Mouse (Mus musculus): Measurements from ENCODE around the gene Sv2c. TPM values are rescaled to one million over a fixed set of nuclear protein-coding genes. Genes with fewer than 3 reads are reported as not detected.

Gene Sv2c
- total and polyA plus RNA-seq, 2 experiments from 2014 or later, result 0.15 to 0.25 TPM

DNA sequence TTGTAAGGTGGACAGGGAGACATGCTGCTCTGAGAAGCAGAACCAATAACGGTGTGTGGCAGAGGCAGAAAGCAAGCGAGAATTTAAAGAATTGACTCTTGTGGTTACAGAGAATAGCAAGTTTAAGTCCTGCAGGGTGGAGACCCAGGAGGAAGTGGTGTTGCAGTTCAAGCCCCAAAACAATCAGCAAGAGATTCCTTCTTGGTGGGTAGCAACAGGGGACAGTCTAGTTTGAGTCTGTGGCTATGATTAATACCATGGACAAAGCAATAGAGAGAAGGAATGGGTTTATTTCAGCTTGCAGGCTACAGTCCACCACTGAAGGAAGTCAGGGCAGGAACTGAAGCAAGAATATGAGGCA, 219.4 kb downstream of the Sv2c start:
- ATAC-seq (ENCODE audit: insufficient read depth, low read depth) (no peak), DNase-seq (ENCODE audit: low spot score) (no peak)
- H3K27ac ChIP-seq (ENCODE audit: low read depth), result no peak overlapping the region
- H3K27me3 ChIP-seq (ENCODE audit: control insufficient read depth, insufficient read depth, low read length), result no peaks in the 10 kb centered on the region
- H3K9ac ChIP-seq (replicated peaks; ENCODE audit: low read depth, low read length), result no peak overlapping the region
- no peaks in the 10 kb centered on the region for H3K9me3 ChIP-seq (replicated peaks; ENCODE audit: control insufficient read depth, low read length)
- no peak overlapping the region for H3K4me3 ChIP-seq (ENCODE audit: low read depth, low read length)
- H3K36me3 ChIP-seq (replicated peaks; ENCODE audit: control insufficient read depth, insufficient read depth, low read length), result no peaks in the 10 kb centered on the region
- WGBS, result 81% methylated on average over 2 of the region's 2 CpGs
- no peak overlapping the region for H3K4me2 ChIP-seq (ENCODE audit: low read depth, low read length)
- TF ChIP-seq CTCF (IDR thresholded peaks at IDR 0.05; ENCODE audit: low read depth) (no peak), EP300 (IDR thresholded peaks at IDR 0.05; ENCODE audit: low read depth) (no peak)
- H3K4me1 ChIP-seq (ENCODE audit: control insufficient read depth, insufficient read depth), result no peaks in the 10 kb centered on the region

DNA sequence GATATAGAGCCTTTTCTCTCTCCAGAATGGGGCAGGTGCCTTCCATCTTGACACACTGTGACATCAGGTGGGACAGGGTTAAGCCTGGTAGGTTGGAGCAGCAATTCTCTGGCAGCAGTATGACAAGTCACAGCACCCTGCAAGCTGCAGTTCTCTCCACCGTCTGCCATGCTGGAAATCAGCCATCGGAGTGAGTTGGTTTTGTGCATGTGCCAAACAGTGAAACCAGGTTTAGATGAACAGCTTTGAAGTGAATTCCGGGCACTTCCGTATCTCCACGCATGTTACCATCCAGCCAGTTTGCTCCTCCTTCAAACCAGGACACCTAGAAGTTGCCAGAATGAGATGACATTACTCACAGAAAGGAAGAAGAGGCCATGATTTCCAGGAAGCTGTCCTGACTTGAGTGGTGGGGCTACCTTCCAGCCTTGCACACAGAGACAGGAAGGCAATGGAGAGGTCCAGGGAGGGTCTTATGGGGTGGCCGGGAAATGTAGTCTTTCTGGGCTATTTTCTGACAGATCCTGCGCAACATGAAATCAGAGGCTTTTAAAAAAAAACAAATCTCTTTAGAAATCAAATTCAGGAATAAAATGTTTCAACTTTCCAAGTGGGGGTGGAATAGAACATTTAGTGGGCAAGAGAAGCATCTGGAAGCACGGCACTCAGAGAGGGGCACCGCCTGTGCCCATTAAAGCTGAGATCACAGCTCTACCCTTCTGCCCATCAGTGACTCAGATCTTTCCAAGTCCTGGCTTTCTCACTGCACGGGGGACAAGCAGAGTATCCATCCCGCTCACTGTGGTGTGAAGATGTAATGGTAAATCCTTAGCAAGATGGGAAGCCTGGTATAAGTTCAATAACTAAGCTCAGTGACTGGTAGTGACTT, 220.0 kb downstream of the Sv2c start:
- Histone ChIP-seq H3K27me3 (ENCODE audit: control insufficient read depth, insufficient read depth, low read length) (no peaks in the 10 kb centered on the region), H3K4me1 (ENCODE audit: control insufficient read depth, insufficient read depth) (no peaks in the 10 kb centered on the region), H3K9me3 (replicated peaks; ENCODE audit: control insufficient read depth, low read length) (no peaks in the 10 kb centered on the region), H3K4me3 (ENCODE audit: low read depth, low read length) (no peak overlapping the region), H3K9ac (replicated peaks; ENCODE audit: low read depth, low read length) (no peak overlapping the region), H3K4me2 (ENCODE audit: low read depth, low read length) (no peak overlapping the region), H3K36me3 (replicated peaks; ENCODE audit: control insufficient read depth, insufficient read depth, low read length) (no peaks in the 10 kb centered on the region), H3K27ac (ENCODE audit: low read depth) (no peak overlapping the region)
- DNase-seq (ENCODE audit: low spot score), result no peak
- TF ChIP-seq CTCF (IDR thresholded peaks at IDR 0.05; ENCODE audit: low read depth) (no peak), EP300 (IDR thresholded peaks at IDR 0.05; ENCODE audit: low read depth) (no peak)
- WGBS, result 67% methylated on average over 11 of the region's 11 CpGs
- ATAC-seq (ENCODE audit: insufficient read depth, low read depth), result no peak

DNA sequence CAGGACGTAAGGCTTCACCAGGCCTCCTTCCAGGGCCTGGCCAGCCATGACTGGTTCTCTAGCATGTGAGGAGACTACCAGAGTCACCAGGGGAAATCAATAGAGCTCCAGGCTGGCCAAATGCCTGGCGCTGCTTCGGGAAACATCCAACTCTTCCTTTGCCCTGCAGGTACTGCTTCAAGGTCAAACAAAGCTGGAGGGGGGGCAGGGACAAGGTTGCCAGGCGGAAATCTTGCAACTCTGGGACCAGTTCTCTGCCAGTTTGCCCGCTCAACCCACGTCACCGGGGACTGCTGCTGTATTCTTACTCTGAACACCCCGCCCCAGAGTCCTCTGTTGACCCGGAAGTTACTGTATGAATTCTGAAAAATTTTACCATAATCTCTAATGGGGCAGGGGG, 222.1 kb downstream of the Sv2c start:
- TF ChIP-seq EP300 (IDR thresholded peaks at IDR 0.05; ENCODE audit: low read depth) (no peak), CTCF (IDR thresholded peaks at IDR 0.05; ENCODE audit: low read depth) (no peak)
- no peak for ATAC-seq (ENCODE audit: insufficient read depth, low read depth)
- Histone ChIP-seq H3K4me1 (ENCODE audit: control insufficient read depth, insufficient read depth) (no peaks in the 10 kb centered on the region), H3K4me3 (ENCODE audit: low read depth, low read length) (no peak overlapping the region), H3K36me3 (replicated peaks; ENCODE audit: control insufficient read depth, insufficient read depth, low read length) (no peaks in the 10 kb centered on the region), H3K27ac (ENCODE audit: low read depth) (no peak overlapping the region), H3K27me3 (ENCODE audit: control insufficient read depth, insufficient read depth, low read length) (no peaks in the 10 kb centered on the region), H3K9me3 (replicated peaks; ENCODE audit: control insufficient read depth, low read length) (no peaks in the 10 kb centered on the region), H3K4me2 (ENCODE audit: low read depth, low read length) (no peak overlapping the region), H3K9ac (replicated peaks; ENCODE audit: low read depth, low read length) (no peak overlapping the region)
- DNase-seq (ENCODE audit: low spot score), result no peak
- WGBS, result 73% methylated on average over 9 of the region's 9 CpGs

DNA sequence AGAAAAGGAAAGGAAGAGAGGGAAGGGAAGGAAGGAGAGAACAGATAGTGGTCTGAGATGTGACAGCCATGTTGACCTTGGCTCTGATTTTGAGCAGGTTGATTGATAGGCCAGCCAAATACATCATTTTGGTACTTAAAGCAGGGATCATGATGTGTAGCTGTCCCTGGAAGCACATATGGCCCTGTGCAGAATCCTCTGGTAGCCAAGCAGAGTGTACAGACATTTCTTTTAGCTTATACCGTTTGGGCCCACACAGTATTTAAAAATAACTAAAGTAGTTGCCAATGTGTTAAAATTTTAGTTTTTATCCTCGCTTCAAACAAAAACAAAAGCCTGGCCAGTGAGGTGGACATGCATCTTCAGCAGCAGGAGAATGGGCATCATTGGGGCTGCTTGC, 223.1 kb downstream of the Sv2c start:
- DNase-seq (ENCODE audit: low spot score) (no peak), ATAC-seq (ENCODE audit: insufficient read depth, low read depth) (no peak)
- H3K4me2 ChIP-seq (ENCODE audit: low read depth, low read length), result no peak overlapping the region
- H3K27ac ChIP-seq (ENCODE audit: low read depth), result no peak overlapping the region
- TF ChIP-seq CTCF (IDR thresholded peaks at IDR 0.05; ENCODE audit: low read depth) (no peak), EP300 (IDR thresholded peaks at IDR 0.05; ENCODE audit: low read depth) (no peak)
- H3K4me3 ChIP-seq (ENCODE audit: low read depth, low read length), result no peak overlapping the region
- no peaks in the 10 kb centered on the region for H3K4me1 ChIP-seq (ENCODE audit: control insufficient read depth, insufficient read depth)
- H3K9ac ChIP-seq (replicated peaks; ENCODE audit: low read depth, low read length), result no peak overlapping the region
- no peaks in the 10 kb centered on the region for H3K36me3 ChIP-seq (replicated peaks; ENCODE audit: control insufficient read depth, insufficient read depth, low read length)
- no peaks in the 10 kb centered on the region for H3K9me3 ChIP-seq (replicated peaks; ENCODE audit: control insufficient read depth, low read length)
- no peaks in the 10 kb centered on the region for H3K27me3 ChIP-seq (ENCODE audit: control insufficient read depth, insufficient read depth, low read length)
- WGBS, result 68% methylated on average over 2 of the region's 2 CpGs

Other genes starting within 250 kb of the Sv2c start
- gene Iqgap2, start 240.7 kb downstream of the Sv2c start, total RNA-seq (2014; rRNA removed; ENCODE audit: low replicate concordance), result 1.3 and 2.0 TPM in 2 replicates
- gene Iqgap2, start 240.7 kb downstream of the Sv2c start, polyA plus RNA-seq (2015; fragmentation: Nextera tagmentation; extraction: Ambion mirVana), result 0.83 and 1.0 TPM in 2 replicates
- gene Gm20075, start 51.2 kb downstream of the Sv2c start, total RNA-seq (2014; rRNA removed; ENCODE audit: low replicate concordance), result 1.9 and 9.7 TPM in 2 replicates
- gene Gm20075, start 51.2 kb downstream of the Sv2c start, polyA plus RNA-seq (2015; fragmentation: Nextera tagmentation; extraction: Ambion mirVana), result 31.3 and 35.2 TPM in 2 replicates
- gene Gm17190, start 50.5 kb downstream of the Sv2c start, total RNA-seq (2014; rRNA removed; ENCODE audit: low replicate concordance), result not detected in 2 replicates
- gene Gm17190, start 50.5 kb downstream of the Sv2c start, polyA plus RNA-seq (2015; fragmentation: Nextera tagmentation; extraction: Ambion mirVana), result not detected in 2 replicates